ENCODE assay signal across 19 mouse cellular contexts in genomic region chr7:100905037-100905436, GRCm38 (mm10). TPM values are rescaled to one million over a fixed set of nuclear protein-coding genes. Genes with fewer than 3 reads are reported as not detected.
A peak's percentile ranks its signal among the peaks of the same experiment; 100 is the strongest.
DNase-seq lines count a peak whose midpoint lies in the region; ATAC-seq and TF ChIP-seq lines count a peak whose summit lies in the region.
"Had no signal": no experiment of that assay in that cellular context is flagged by ENCODE, and none has a peak within 500 bp of the region (broad histone marks: within the 10 kb centered on the region; RNA-seq: fewer than 3 reads in every experiment).

No protein-coding gene starts in this region.

- intact Hi-C loops in gastrocnemius, adult 2 months (cut with DNase I) = loop anchor here (5.0 kb wide), 2 partner anchors 82 to 147 kb away; no protein-coding TSS in a partner anchor
- intact Hi-C loops in gastrocnemius, postnatal 36 days (cut with DNase I) = loop anchor here (10.0 kb wide), 1 partner anchor 150 kb away; no protein-coding TSS in a partner anchor

- no peak overlapping the region; the same call in 1 of the 2 replicates for H3K27ac ChIP-seq in gastrocnemius, adult 2 months
- 0 out of 2 replicates have a peak overlapping the region, but pooled peaks have one; percentile 28 for H3K27ac ChIP-seq in heart, embryonic 16.5 days (ENCODE audit: low read length)
- H3K27ac ChIP-seq in heart, embryonic 11.5 days (ENCODE audit: low read depth, low read length) = no peak overlapping the region
- H3K27ac ChIP-seq in lung, embryonic 16.5 days (ENCODE audit: low read length) = peak overlapping the region; percentile 86
- H3K27ac ChIP-seq: embryonic facial prominence, embryonic 12.5 days; forebrain, embryonic 13.5 days; hindbrain, embryonic 15.5 days had no signal

- no peak for TF ChIP-seq CTCF in gastrocnemius, adult 2 months (IDR thresholded peaks at IDR 0.05)

- 58% methylated on average over 7 of the region's 7 CpGs for WGBS in heart, embryonic 16.5 days
- 61% methylated on average over 7 of the region's 7 CpGs for WGBS in heart, embryonic 11.5 days (ENCODE audit: insufficient replicate concordance)
- 43% methylated on average over 7 of the region's 7 CpGs for WGBS in lung, embryonic 16.5 days

- no peaks in the 10 kb centered on the region for H3K27me3 ChIP-seq in heart, embryonic 16.5 days (ENCODE audit: control insufficient read depth, insufficient read depth, low read length)
- H3K27me3 ChIP-seq in heart, embryonic 11.5 days (ENCODE audit: control insufficient read depth, insufficient read depth, low read length) = no peaks in the 10 kb centered on the region
- no peaks in the 10 kb centered on the region for H3K27me3 ChIP-seq in lung, embryonic 16.5 days (ENCODE audit: control insufficient read depth, insufficient read depth, low read depth, low read length)
- H3K27me3 ChIP-seq: embryonic facial prominence, embryonic 12.5 days; forebrain, embryonic 13.5 days; hindbrain, embryonic 15.5 days had no signal

- no peak overlapping the region for H3K4me2 ChIP-seq in heart, embryonic 16.5 days (ENCODE audit: low read depth, low read length)
- H3K4me2 ChIP-seq in heart, embryonic 11.5 days = no peak overlapping the region
- no peak overlapping the region for H3K4me2 ChIP-seq in lung, embryonic 16.5 days (ENCODE audit: low read depth, low read length)
- H3K4me2 ChIP-seq: embryonic facial prominence, embryonic 12.5 days; forebrain, embryonic 13.5 days; hindbrain, embryonic 15.5 days had no signal

- DNase-seq in gastrocnemius, adult 2 months = peak; percentile 12
- DNase-seq in gastrocnemius, postnatal 36 days = no peak
- no peak for DNase-seq in lung, postnatal 25 days (ENCODE audit: low spot score)
- DNase-seq in lung, postnatal 36 days = peak; percentile 69
- no peak for DNase-seq in ovary, adult 18-20 months (ENCODE audit: low spot score)
- DNase-seq: adrenal gland, postnatal 10 days; cerebellum, adult 11 months; cerebellum, adult 8-10 months; cerebellum, postnatal 14 days; embryo, embryonic 11 days; forebrain, postnatal 0 days; gastrocnemius, postnatal 25 days; heart, postnatal 36 days had no signal

- ATAC-seq in heart, embryonic 16.5 days (replicated peaks; ENCODE audit: extremely low read depth, insufficient read depth, low FRiP score) = no peak
- no peak for ATAC-seq in heart, embryonic 11.5 days (replicated peaks; ENCODE audit: insufficient number of reproducible peaks, low FRiP score, low TSS enrichment)
- peak; percentile 86 for ATAC-seq in lung, embryonic 16.5 days (ENCODE audit: low read depth)
- ATAC-seq: forebrain, embryonic 13.5 days; forebrain, postnatal 0 days had no signal

- H3K4me3 ChIP-seq in gastrocnemius, adult 2 months = no peak overlapping the region
- H3K4me3 ChIP-seq in heart, embryonic 16.5 days (ENCODE audit: low read length) = no peak overlapping the region
- no peak overlapping the region for H3K4me3 ChIP-seq in heart, embryonic 11.5 days (ENCODE audit: low read depth, low read length)
- no peak overlapping the region for H3K4me3 ChIP-seq in lung, embryonic 16.5 days (ENCODE audit: low read length)
- H3K4me3 ChIP-seq: embryonic facial prominence, embryonic 12.5 days; forebrain, embryonic 13.5 days; hindbrain, embryonic 15.5 days had no signal

- no peaks in the 10 kb centered on the region for H3K9me3 ChIP-seq in heart, embryonic 16.5 days (replicated peaks; ENCODE audit: control insufficient read depth, low read length)
- no peaks in the 10 kb centered on the region for H3K9me3 ChIP-seq in heart, embryonic 11.5 days (replicated peaks; ENCODE audit: control insufficient read depth, low read length)
- no peaks in the 10 kb centered on the region for H3K9me3 ChIP-seq in lung, embryonic 16.5 days (ENCODE audit: control insufficient read depth, low read length)
- H3K9me3 ChIP-seq: embryonic facial prominence, embryonic 12.5 days; forebrain, embryonic 13.5 days; hindbrain, embryonic 15.5 days had no signal

- peaks cover 15% of the 10 kb centered on the region for H3K4me1 ChIP-seq in heart, embryonic 16.5 days (ENCODE audit: control insufficient read depth, insufficient read depth, low read length)
- H3K4me1 ChIP-seq in heart, embryonic 11.5 days (ENCODE audit: control insufficient read depth, insufficient read depth, low read length) = peaks cover 31% of the 10 kb centered on the region
- peaks cover 43% of the 10 kb centered on the region for H3K4me1 ChIP-seq in lung, embryonic 16.5 days (replicated peaks; ENCODE audit: control insufficient read depth, insufficient read depth, low read length)
- H3K4me1 ChIP-seq: hindbrain, embryonic 15.5 days had no signal

- H3K9ac ChIP-seq in heart, embryonic 16.5 days (ENCODE audit: low read length) = no peak overlapping the region
- H3K9ac ChIP-seq in heart, embryonic 11.5 days (ENCODE audit: low read depth, low read length) = no peak overlapping the region
- no peak overlapping the region for H3K9ac ChIP-seq in lung, embryonic 16.5 days (ENCODE audit: low read length)
- H3K9ac ChIP-seq: embryonic facial prominence, embryonic 12.5 days; forebrain, embryonic 13.5 days; forebrain, postnatal 0 days; hindbrain, embryonic 15.5 days had no signal

- no peaks in the 10 kb centered on the region for H3K36me3 ChIP-seq in heart, embryonic 16.5 days (ENCODE audit: control insufficient read depth, insufficient read depth)
- no peaks in the 10 kb centered on the region for H3K36me3 ChIP-seq in heart, embryonic 11.5 days (ENCODE audit: control insufficient read depth, insufficient read depth, low read length)
- peaks cover 7% of the 10 kb centered on the region; the same call in 1 of the 2 replicates for H3K36me3 ChIP-seq in lung, embryonic 16.5 days (ENCODE audit: control insufficient read depth, insufficient read depth, low read length)
- H3K36me3 ChIP-seq: hindbrain, embryonic 15.5 days had no signal

RNA-seq across cellular contexts. Expression of gene Arhgef17, which starts 26.9 kb away (rescaled TPM):
- total RNA-seq in gastrocnemius, adult 2 months (2021) = 10 to 100 TPM; 20.9 to 33.3 TPM
- total RNA-seq in gastrocnemius, postnatal 36 days (2021) = 10 to 100 TPM; 19.3 to 19.6 TPM
- polyA plus RNA-seq in heart, embryonic 16.5 days (2015; fragmentation: Nextera tagmentation; extraction: Ambion mirVana) = 5.1 and 6.5 TPM in 2 replicates
- 8.5 and 8.8 TPM in 2 replicates for polyA plus RNA-seq in heart, embryonic 11.5 days (2014; fragmentation: Nextera tagmentation; extraction: Ambion mirVana)
- 10.6 and 11.8 TPM in 2 replicates for polyA plus RNA-seq in lung, embryonic 16.5 days (2015; fragmentation: Nextera tagmentation; extraction: Ambion mirVana)

RNA-seq across cellular contexts. Expression of gene Relt, which starts 41.8 kb away (rescaled TPM):
- 10 to 100 TPM in 1 of 2 experiments, 1 to 10 TPM in 1; 9.5 to 19.8 TPM for total RNA-seq in gastrocnemius, adult 2 months (2021)
- 10 to 100 TPM in 1 of 2 experiments, 1 to 10 TPM in 1; 5.3 to 12.2 TPM for total RNA-seq in gastrocnemius, postnatal 36 days (2021)
- 4.7 and 5.0 TPM in 2 replicates for polyA plus RNA-seq in heart, embryonic 16.5 days (2015; fragmentation: Nextera tagmentation; extraction: Ambion mirVana)
- 2.3 and 3.0 TPM in 2 replicates for polyA plus RNA-seq in heart, embryonic 11.5 days (2014; fragmentation: Nextera tagmentation; extraction: Ambion mirVana)
- 3.0 and 3.8 TPM in 2 replicates for polyA plus RNA-seq in lung, embryonic 16.5 days (2015; fragmentation: Nextera tagmentation; extraction: Ambion mirVana)

Comparison
In these comparisons a context has a peak if more than half of its experiments do, and no peak if none do; other contexts are left out.
1. DNase-seq: peak in gastrocnemius, adult 2 months (single experiment) and lung, postnatal 36 days (single experiment); none in gastrocnemius, postnatal 36 days (0 of 2), lung, postnatal 25 days (single experiment) and ovary, adult 18-20 months (single experiment).
2. H3K27ac ChIP-seq: peak in heart, embryonic 16.5 days (single experiment) and lung, embryonic 16.5 days (single experiment); none in gastrocnemius, adult 2 months (single experiment) and heart, embryonic 11.5 days (single experiment).